Mouse (Mus musculus): ENCODE measurements at regions not wholly inside any gene's neighbourhood (a gene's known extent, or its start where the extent isn't known, plus 50 kb on each side); places are given as distances from the start of the nearest gene placed in this dataset.
A peak's percentile ranks its signal among the peaks of the same experiment; 100 is the strongest.

- 82% methylated on average over 14 of the region's 14 CpGs for WGBS
- no peak overlapping the region for H3K4me3 ChIP-seq (replicated peaks)
- no peaks in the 10 kb centered on the region for H3K36me3 ChIP-seq
Measured at GRCm38 (mm10) chr9:13905086-13905669, 77.7 kb downstream of the Fam76b start.

GRCm38 (mm10) chr9:13906736-13907135 lies 79.2 kb downstream of the Fam76b start:
- Histone ChIP-seq H3K4me3 (replicated peaks) (no peak overlapping the region), H3K4me1 (no peaks in the 10 kb centered on the region), H3K9me3 (no peaks in the 10 kb centered on the region), H3K9ac (no peak overlapping the region), H3K27ac (no peak overlapping the region), H3K4me2 (no peak overlapping the region), H3K36me3 (no peaks in the 10 kb centered on the region), H3K27me3 (replicated peaks) (no peaks in the 10 kb centered on the region)
- ATAC-seq (ENCODE audit: insufficient read depth, low FRiP score, low read depth): no peak
- 89% methylated on average over 6 of the region's 6 CpGs for WGBS

More at GRCm38 (mm10) chr9:13905086-13905669, 77.7 kb downstream of the Fam76b start:
- H3K9ac ChIP-seq: no peak overlapping the region
- no peaks in the 10 kb centered on the region for H3K9me3 ChIP-seq
- no peaks in the 10 kb centered on the region for H3K27me3 ChIP-seq (replicated peaks)
- H3K27ac ChIP-seq: no peak overlapping the region
- no peak overlapping the region for H3K4me2 ChIP-seq
- no peaks in the 10 kb centered on the region for H3K4me1 ChIP-seq
- ATAC-seq (ENCODE audit: insufficient read depth, low FRiP score, low read depth): no peak

GRCm38 (mm10) chr9:13909604-13910003 lies 82.1 kb downstream of the Fam76b start:
- WGBS: 77% methylated on average over 3 of the region's 3 CpGs
- Histone ChIP-seq H3K9me3 (no peaks in the 10 kb centered on the region), H3K4me3 (replicated peaks) (no peak overlapping the region), H3K27ac (no peak overlapping the region), H3K4me1 (no peaks in the 10 kb centered on the region), H3K9ac (no peak overlapping the region), H3K36me3 (no peaks in the 10 kb centered on the region), H3K4me2 (no peak overlapping the region), H3K27me3 (replicated peaks) (no peaks in the 10 kb centered on the region)
- ATAC-seq (ENCODE audit: insufficient read depth, low FRiP score, low read depth): no peak

- no peak overlapping the region for H3K27ac ChIP-seq
- H3K9me3 ChIP-seq: no peaks in the 10 kb centered on the region
- H3K4me3 ChIP-seq (replicated peaks): no peak overlapping the region
- no peaks in the 10 kb centered on the region for H3K4me1 ChIP-seq
- no peak overlapping the region for H3K4me2 ChIP-seq
- WGBS: 63% methylated on average over 2 of the region's 2 CpGs
- no peak for ATAC-seq (ENCODE audit: insufficient read depth, low FRiP score, low read depth)
- H3K36me3 ChIP-seq: no peaks in the 10 kb centered on the region
- H3K9ac ChIP-seq: no peak overlapping the region
- no peaks in the 10 kb centered on the region for H3K27me3 ChIP-seq (replicated peaks)
Measured at GRCm38 (mm10) chr9:13910091-13910490, 82.6 kb downstream of the Fam76b start.

- Histone ChIP-seq H3K27ac (no peak overlapping the region), H3K27me3 (replicated peaks) (no peaks in the 10 kb centered on the region), H3K36me3 (no peaks in the 10 kb centered on the region), H3K9ac (no peak overlapping the region), H3K4me1 (no peaks in the 10 kb centered on the region), H3K4me3 (replicated peaks) (no peak overlapping the region), H3K4me2 (no peak overlapping the region), H3K9me3 (no peaks in the 10 kb centered on the region)
- ATAC-seq (ENCODE audit: insufficient read depth, low FRiP score, low read depth): no peak
- WGBS: 78% methylated on average over 3 of the region's 3 CpGs
Measured at GRCm38 (mm10) chr9:13913459-13913858, 85.9 kb downstream of the Fam76b start.

GRCm38 (mm10) chr9:13914131-13914530 lies 86.6 kb downstream of the Fam76b start:
- ATAC-seq (ENCODE audit: insufficient read depth, low FRiP score, low read depth): no peak
- no peaks in the 10 kb centered on the region for H3K36me3 ChIP-seq
- 84% methylated on average over 9 of the region's 9 CpGs for WGBS
- H3K9me3 ChIP-seq: no peaks in the 10 kb centered on the region
- H3K4me1 ChIP-seq: no peaks in the 10 kb centered on the region
- no peak overlapping the region for H3K4me3 ChIP-seq (replicated peaks)
- no peak overlapping the region for H3K9ac ChIP-seq
- H3K27ac ChIP-seq: no peak overlapping the region
- H3K4me2 ChIP-seq: no peak overlapping the region
- H3K27me3 ChIP-seq (replicated peaks): no peaks in the 10 kb centered on the region

- Histone ChIP-seq H3K4me1 (no peaks in the 10 kb centered on the region), H3K36me3 (no peaks in the 10 kb centered on the region), H3K4me3 (replicated peaks) (no peak overlapping the region), H3K9ac (no peak overlapping the region), H3K9me3 (no peaks in the 10 kb centered on the region), H3K27me3 (replicated peaks) (no peaks in the 10 kb centered on the region), H3K4me2 (no peak overlapping the region), H3K27ac (no peak overlapping the region)
- no peak for ATAC-seq (ENCODE audit: insufficient read depth, low FRiP score, low read depth)
- WGBS: 81% methylated on average over 3 of the region's 3 CpGs
Measured at GRCm38 (mm10) chr9:13914847-13915246, 87.3 kb downstream of the Fam76b start.

GRCm38 (mm10) chr9:13916837-13917236 lies 89.3 kb downstream of the Fam76b start:
- Histone ChIP-seq H3K27me3 (replicated peaks) (no peaks in the 10 kb centered on the region), H3K4me2 (no peak overlapping the region), H3K9me3 (no peaks in the 10 kb centered on the region), H3K4me1 (no peaks in the 10 kb centered on the region), H3K27ac (no peak overlapping the region), H3K4me3 (replicated peaks) (no peak overlapping the region), H3K9ac (no peak overlapping the region), H3K36me3 (no peaks in the 10 kb centered on the region)
- ATAC-seq (ENCODE audit: insufficient read depth, low FRiP score, low read depth): no peak
- WGBS: 76% methylated on average over 7 of the region's 7 CpGs

- Histone ChIP-seq H3K4me2 (no peak overlapping the region), H3K9me3 (no peaks in the 10 kb centered on the region), H3K9ac (no peak overlapping the region), H3K4me3 (replicated peaks) (no peak overlapping the region), H3K4me1 (no peaks in the 10 kb centered on the region), H3K27me3 (replicated peaks) (no peaks in the 10 kb centered on the region), H3K27ac (no peak overlapping the region), H3K36me3 (no peaks in the 10 kb centered on the region)
- 53% methylated on average over 7 of the region's 7 CpGs for WGBS
- no peak for ATAC-seq (ENCODE audit: insufficient read depth, low FRiP score, low read depth)
Measured at GRCm38 (mm10) chr9:13918606-13919202, 91.2 kb downstream of the Fam76b start.

GRCm38 (mm10) chr9:13919739-13920410 lies 92.4 kb downstream of the Fam76b start:
- Histone ChIP-seq H3K27me3 (replicated peaks) (no peaks in the 10 kb centered on the region), H3K4me3 (replicated peaks) (no peak overlapping the region), H3K4me2 (no peak overlapping the region), H3K4me1 (no peaks in the 10 kb centered on the region), H3K36me3 (no peaks in the 10 kb centered on the region), H3K9ac (no peak overlapping the region), H3K27ac (no peak overlapping the region), H3K9me3 (no peaks in the 10 kb centered on the region)
- no peak for ATAC-seq (ENCODE audit: insufficient read depth, low FRiP score, low read depth)
- 70% methylated on average over 9 of the region's 9 CpGs for WGBS

- no peaks in the 10 kb centered on the region for H3K27me3 ChIP-seq (replicated peaks)
- no peak overlapping the region for H3K4me2 ChIP-seq
- WGBS: 74% methylated on average over 1 of the region's 1 CpGs
- H3K9ac ChIP-seq: no peak overlapping the region
- no peak overlapping the region for H3K27ac ChIP-seq
- no peak for ATAC-seq (ENCODE audit: insufficient read depth, low FRiP score, low read depth)
- no peak overlapping the region for H3K4me3 ChIP-seq (replicated peaks)
- H3K36me3 ChIP-seq: no peaks in the 10 kb centered on the region
- H3K4me1 ChIP-seq: no peaks in the 10 kb centered on the region
- no peaks in the 10 kb centered on the region for H3K9me3 ChIP-seq
Measured at GRCm38 (mm10) chr9:13920623-13921022, 93.1 kb downstream of the Fam76b start.

GRCm38 (mm10) chr9:13932001-13932508 lies 104.5 kb downstream of the Fam76b start:
- no peak overlapping the region for H3K9ac ChIP-seq
- ATAC-seq (ENCODE audit: insufficient read depth, low FRiP score, low read depth): peak; percentile 31; the same call in 1 of the 2 replicates
- H3K27ac ChIP-seq: no peak overlapping the region
- no peaks in the 10 kb centered on the region for H3K36me3 ChIP-seq
- 21% methylated on average over 6 of the region's 6 CpGs for WGBS
- no peaks in the 10 kb centered on the region for H3K27me3 ChIP-seq (replicated peaks)
- no peaks in the 10 kb centered on the region for H3K9me3 ChIP-seq
- no peak overlapping the region for H3K4me3 ChIP-seq (replicated peaks)
- H3K4me2 ChIP-seq: no peak overlapping the region
- H3K4me1 ChIP-seq: no peaks in the 10 kb centered on the region
